Mouse (Mus musculus) MEL (cell line): Measurements from ENCODE around the gene Snx12. TPM values are rescaled to one million over a fixed set of nuclear protein-coding genes. Genes with fewer than 3 reads are reported as not detected.
A peak's percentile ranks its signal among the peaks of the same experiment; 100 is the strongest.

Source experiments
- DNase-seq: peaks from one replicate; pipeline ENCODE4 v3.0.0; 2011; ENCODE audit warnings: low read depth, low spot score
- H3K27ac ChIP-seq: 2 replicates; pipeline ENCODE4 v1.5.1; 2012; ENCODE audit warnings: low read depth, mild to moderate bottlenecking, control low read depth, low read length, moderate library complexity; ENCODE audit not compliant: control insufficient read depth
- H3K27me3 ChIP-seq, 2 experiments: fragments of 150-350 bp in 1 of 2; sonication (generic) in 1 of 2; 2 replicates each; pipeline ENCODE4 v1.6.1; 2012; ENCODE audit warnings: low read length in 2 of 2, mild to moderate bottlenecking in 2 of 2, improper control_type of control experiment in 1 of 2, moderate library complexity in 1 of 2; ENCODE audit not compliant: insufficient read depth in 2 of 2, control insufficient read depth in 1 of 2
- H3K36me3 ChIP-seq, 2 experiments: 2 replicates each; pipeline ENCODE4 v1.6.1; 2012 to 2014; ENCODE audit warnings: low read length in 2 of 2, improper control_type of control experiment in 1 of 2, inconsistent platforms in 1 of 2, mild to moderate bottlenecking in 1 of 2; ENCODE audit not compliant: insufficient read depth in 2 of 2, control insufficient read depth in 1 of 2
- H3K4me1 ChIP-seq, 2 experiments: fragments of 150-350 bp in 1 of 2; sonication (generic) in 1 of 2; 2 replicates each; pipeline ENCODE4 v1.6.1; 2012; ENCODE audit warnings: low read length in 2 of 2, improper control_type of control experiment in 1 of 2, mild to moderate bottlenecking in 1 of 2; ENCODE audit not compliant: insufficient read depth in 2 of 2, control insufficient read depth in 1 of 2
- H3K4me3 ChIP-seq, 2 experiments: fragments of 150-350 bp in 1 of 2; sonication (generic) in 1 of 2; 2 replicates each; pipeline ENCODE4 v1.5.1; 2012; ENCODE audit warnings: low read depth in 2 of 2, low read length in 2 of 2, mild to moderate bottlenecking in 2 of 2, moderate library complexity in 2 of 2, control low read depth in 1 of 2, improper control_type of control experiment in 1 of 2; ENCODE audit not compliant: control insufficient read depth in 1 of 2, insufficient read depth in 1 of 2
- H3K79me2 ChIP-seq: 2 replicates; pipeline ENCODE4 v1.6.1; 2012; ENCODE audit warnings: mild to moderate bottlenecking, low read length, moderate library complexity; ENCODE audit not compliant: control insufficient read depth, poor library complexity, insufficient read depth
- H3K9ac ChIP-seq: 2 replicates; pipeline ENCODE4 v1.6.1; 2012; ENCODE audit warnings: low read depth, mild to moderate bottlenecking, control low read depth, low read length, moderate library complexity; ENCODE audit not compliant: control insufficient read depth, poor library complexity, severe bottlenecking
- H3K9me3 ChIP-seq: fragments of 150-350 bp; sonication (generic); replicated peaks from 2 replicates; pipeline ENCODE4 v1.6.1; 2012; ENCODE audit warnings: mild to moderate bottlenecking, low read length, improper control_type of control experiment, moderate library complexity; ENCODE audit not compliant: insufficient read depth
- BHLHE40 ChIP-seq: IDR thresholded peaks from 2 replicates; pipeline ENCODE4 v1.6.1; 2012; ENCODE audit warnings: low read depth, mild to moderate bottlenecking, inconsistent platforms, low read length, improper control_type of control experiment, borderline replicate concordance
- CHD1 ChIP-seq: IDR thresholded peaks from 2 replicates; pipeline ENCODE4 v1.6.1; 2012; ENCODE audit warnings: low read depth, mild to moderate bottlenecking, inconsistent platforms, low read length, improper control_type of control experiment
- CHD2 ChIP-seq: IDR thresholded peaks from 2 replicates; pipeline ENCODE4 v1.6.1; 2011; ENCODE audit warnings: low read length, improper control_type of control experiment
- CTCF ChIP-seq, 3 experiments: IDR thresholded peaks in 2 of 3; conservative IDR thresholded peaks in 1 of 3; 2 replicates each; pipeline ENCODE4 v1.5.1; 2011 to 2012; ENCODE audit warnings: low read length in 3 of 3, low read depth in 2 of 3, mild to moderate bottlenecking in 2 of 3, improper control_type of control experiment in 1 of 3, inconsistent platforms in 1 of 3, mixed read lengths in 1 of 3, moderate library complexity in 1 of 3; ENCODE audit not compliant: control insufficient read depth in 1 of 3, insufficient read depth in 1 of 3, poor library complexity in 1 of 3, severe bottlenecking in 1 of 3
- E2F4 ChIP-seq: IDR thresholded peaks from 2 replicates; pipeline ENCODE4 v1.6.1; 2011; ENCODE audit warnings: low read depth, low read length, improper control_type of control experiment, borderline replicate concordance
- ELF1 ChIP-seq: IDR thresholded peaks from 2 replicates; pipeline ENCODE4 v1.6.1; 2014; ENCODE audit warnings: low read depth, mild to moderate bottlenecking, inconsistent platforms, low read length, improper control_type of control experiment, moderate library complexity
- EP300 ChIP-seq, 2 experiments: IDR thresholded peaks; 2 replicates each; pipeline ENCODE4 v1.6.1; 2011; ENCODE audit warnings: improper control_type of control experiment in 2 of 2, low read length in 2 of 2, low read depth in 1 of 2, mild to moderate bottlenecking in 1 of 2
- ETS1 ChIP-seq: IDR thresholded peaks from 2 replicates; pipeline ENCODE4 v1.6.1; 2012; ENCODE audit warnings: low read depth, mild to moderate bottlenecking, inconsistent platforms, low read length, improper control_type of control experiment, moderate library complexity
- GABPA ChIP-seq: IDR thresholded peaks from 2 replicates; pipeline ENCODE4 v1.6.1; 2012; ENCODE audit warnings: low read depth, mild to moderate bottlenecking, inconsistent platforms, low read length, improper control_type of control experiment, moderate library complexity
- GATA1 ChIP-seq: IDR thresholded peaks from 2 replicates; pipeline ENCODE4 v1.6.1; 2011; ENCODE audit warnings: low read depth, low read length, improper control_type of control experiment
- HCFC1 ChIP-seq: IDR thresholded peaks from 2 replicates; pipeline ENCODE4 v1.6.1; 2012; ENCODE audit warnings: low read depth, mild to moderate bottlenecking, inconsistent platforms, low read length, improper control_type of control experiment, moderate library complexity
- JUND ChIP-seq: IDR thresholded peaks from 2 replicates; pipeline ENCODE4 v1.6.1; 2011; ENCODE audit warnings: low read depth, mild to moderate bottlenecking, improper control_type of control experiment, low read length
- KAT2A ChIP-seq: conservative IDR thresholded peaks from 2 replicates; pipeline ENCODE4 v1.6.1; 2012; ENCODE audit warnings: low read depth, low read length, improper control_type of control experiment, inconsistent platforms
- MAFK ChIP-seq: IDR thresholded peaks from 2 replicates; pipeline ENCODE4 v1.6.1; 2011; ENCODE audit warnings: low read depth, mild to moderate bottlenecking, low read length, improper control_type of control experiment, borderline replicate concordance
- MAX ChIP-seq: IDR thresholded peaks from 2 replicates; pipeline ENCODE4 v1.6.1; 2011; ENCODE audit warnings: low read length, improper control_type of control experiment
- MAZ ChIP-seq: IDR thresholded peaks from 2 replicates; pipeline ENCODE4 v1.6.1; 2012; ENCODE audit warnings: low read depth, mild to moderate bottlenecking, inconsistent platforms, low read length, improper control_type of control experiment
- MXI1 ChIP-seq: IDR thresholded peaks from 2 replicates; pipeline ENCODE4 v1.6.1; 2011; ENCODE audit warnings: mild to moderate bottlenecking, low read depth, low read length, improper control_type of control experiment
- MYB ChIP-seq: IDR thresholded peaks from 2 replicates; pipeline ENCODE4 v1.6.1; 2011; ENCODE audit warnings: mild to moderate bottlenecking, low read depth, low read length, improper control_type of control experiment
- MYC ChIP-seq: IDR thresholded peaks from 2 replicates; pipeline ENCODE4 v1.6.1; 2011; ENCODE audit warnings: low read depth, mild to moderate bottlenecking, low read length, improper control_type of control experiment, moderate library complexity
- NELFE ChIP-seq: IDR thresholded peaks from 2 replicates; pipeline ENCODE4 v1.6.1; 2011; ENCODE audit warnings: low read depth, low read length, improper control_type of control experiment
- POLR2A ChIP-seq, 2 experiments: IDR thresholded peaks; 2 replicates each; pipeline ENCODE4 v1.6.1; 2011 to 2012; ENCODE audit warnings: low read length in 2 of 2, mild to moderate bottlenecking in 2 of 2, control low read depth in 1 of 2, improper control_type of control experiment in 1 of 2, low read depth in 1 of 2, moderate library complexity in 1 of 2; ENCODE audit not compliant: control insufficient read depth in 1 of 2, insufficient read depth in 1 of 2, poor library complexity in 1 of 2
- POLR2AphosphoS2 ChIP-seq: IDR thresholded peaks from 2 replicates; pipeline ENCODE4 v1.6.1; 2011; ENCODE audit warnings: low read length, improper control_type of control experiment
- POLR2AphosphoS5 ChIP-seq: IDR thresholded peaks from 2 replicates; pipeline ENCODE4 v1.6.1; 2012; ENCODE audit warnings: low read depth, borderline replicate concordance, mild to moderate bottlenecking, inconsistent platforms, low read length, moderate library complexity, mixed read lengths
- RAD21 ChIP-seq: IDR thresholded peaks from 2 replicates; pipeline ENCODE4 v1.6.1; 2011; ENCODE audit warnings: mild to moderate bottlenecking, low read depth, low read length, improper control_type of control experiment
- SMC3 ChIP-seq: IDR thresholded peaks from 2 replicates; pipeline ENCODE4 v1.6.1; 2011; ENCODE audit warnings: low read depth, low read length, improper control_type of control experiment
- TAL1 ChIP-seq: IDR thresholded peaks from 2 replicates; pipeline ENCODE4 v1.6.1; 2012; ENCODE audit warnings: mild to moderate bottlenecking, inconsistent platforms, low read length, moderate library complexity, mixed read lengths
- TBP ChIP-seq: IDR thresholded peaks from 2 replicates; pipeline ENCODE4 v1.8.0; 2011; ENCODE audit warnings: low read depth, low read length, improper control_type of control experiment
- TCF12 ChIP-seq: IDR thresholded peaks from 2 replicates; pipeline ENCODE4 v1.6.1; 2014; ENCODE audit warnings: low read depth, mild to moderate bottlenecking, inconsistent platforms, low read length, improper control_type of control experiment, moderate library complexity
- UBTF ChIP-seq: IDR thresholded peaks from 2 replicates; pipeline ENCODE4 v1.6.1; 2012; ENCODE audit warnings: low read depth, mild to moderate bottlenecking, inconsistent platforms, low read length, improper control_type of control experiment, moderate library complexity, borderline replicate concordance; ENCODE audit not compliant: insufficient read depth
- USF1 ChIP-seq: IDR thresholded peaks from 2 replicates; pipeline ENCODE4 v1.6.1; 2014; ENCODE audit warnings: low read depth, mild to moderate bottlenecking, inconsistent platforms, low read length, improper control_type of control experiment, moderate library complexity
- USF2 ChIP-seq, 2 experiments: IDR thresholded peaks; 2 replicates each; pipeline ENCODE4 v1.6.1; 2011 to 2012; ENCODE audit warnings: improper control_type of control experiment in 2 of 2, low read length in 2 of 2, borderline replicate concordance in 1 of 2, inconsistent platforms in 1 of 2, low read depth in 1 of 2, mild to moderate bottlenecking in 1 of 2; ENCODE audit not compliant: insufficient read depth in 1 of 2
- ZC3H11A ChIP-seq: IDR thresholded peaks from 2 replicates; pipeline ENCODE4 v1.6.1; 2012; ENCODE audit warnings: low read depth, mild to moderate bottlenecking, inconsistent platforms, low read length, improper control_type of control experiment
- ZKSCAN1 ChIP-seq: IDR thresholded peaks from 2 replicates; pipeline ENCODE4 v1.6.1; 2012; ENCODE audit warnings: low read depth, mild to moderate bottlenecking, inconsistent platforms, low read length, improper control_type of control experiment, moderate library complexity
- ZMIZ1 ChIP-seq: IDR thresholded peaks from 2 replicates; pipeline ENCODE4 v1.6.1; 2012; ENCODE audit warnings: low read depth, mild to moderate bottlenecking, inconsistent platforms, low read length, improper control_type of control experiment, moderate library complexity
- ZNF384 ChIP-seq: IDR thresholded peaks from 2 replicates; pipeline ENCODE4 v1.6.1; 2012; ENCODE audit warnings: low read depth, mild to moderate bottlenecking, inconsistent platforms, low read length, improper control_type of control experiment
- polyA plus RNA-seq, 2 experiments: library from polyadenylated mRNA; stranded (reverse) in 1 of 2; unstranded in 1 of 2; fragments of >175 nt in 1 of 2; fragments of >200 nt in 1 of 2; gene quantifications; 2 replicates each; pipeline versions ENCODE4 v1.2.1 to v1.2.4; 2012; ENCODE audit warnings: low replicate concordance in 2 of 2, low read depth in 1 of 2; ENCODE audit not compliant: insufficient read length in 2 of 2, insufficient read depth in 1 of 2, missing spikeins in 1 of 2
- total RNA-seq: library from RNA; depleted of rRNA; stranded (reverse); fragments of 300-350 nt; gene quantifications from 2 replicates; pipeline ENCODE4 v1.2.3, GENCODE M21; 2012; rRNA removed

Snx12 gene
- total RNA-seq = 22.7 and 24.2 TPM in 2 replicates
- 10 to 100 TPM in 1 of 2 experiments, not detected in 1; 32.5 TPM for polyA plus RNA-seq

DNA sequence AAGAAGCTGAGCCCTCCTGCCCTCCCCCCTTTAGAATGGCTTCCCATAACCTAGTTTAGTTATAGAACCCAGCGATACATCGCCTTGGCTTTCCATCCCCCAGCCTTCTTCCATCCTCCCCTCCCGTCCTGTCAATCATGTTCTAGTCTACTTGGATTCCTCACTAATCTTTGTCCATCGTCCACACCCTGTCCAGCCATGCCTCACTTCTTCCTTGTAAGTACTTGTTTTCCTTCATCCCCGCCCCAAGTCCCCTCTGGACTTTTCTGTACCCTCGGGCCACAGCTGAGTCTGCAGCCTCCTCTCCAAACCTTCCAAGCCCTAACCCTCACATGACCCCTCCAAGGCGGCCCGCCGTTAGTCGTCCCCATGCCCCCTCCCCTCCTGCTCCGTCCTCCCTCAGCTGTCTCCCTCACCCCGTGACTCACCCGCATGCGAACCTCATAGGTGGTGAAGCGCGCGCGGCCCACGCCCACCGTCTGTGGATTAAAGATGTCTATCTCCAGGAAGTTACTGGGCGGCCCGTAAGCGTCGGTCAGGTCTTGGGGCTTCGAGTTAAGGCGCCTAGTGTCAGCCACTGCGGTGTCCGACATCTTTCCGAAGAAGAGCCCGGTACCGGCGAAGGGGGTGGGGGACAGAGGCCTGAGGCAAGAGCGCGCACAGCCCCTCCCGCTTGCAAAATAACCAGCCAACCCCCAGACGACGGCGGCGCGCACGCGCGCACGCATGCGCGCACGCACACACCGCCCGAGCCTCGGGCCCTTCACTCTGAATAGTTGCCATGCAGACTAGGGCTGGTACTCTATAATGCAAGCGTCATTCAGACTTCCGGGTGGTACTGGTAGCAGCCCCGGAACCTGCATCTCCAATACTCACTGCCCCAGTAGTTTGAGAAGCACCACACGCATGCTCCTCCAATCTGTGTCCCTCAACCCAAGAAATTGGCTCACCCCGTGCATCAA lies at the start of gene Snx12:
TSS of gene Snx12 (minus strand) at position 730 of the 962 bp plus-strand sequence.
- Histone ChIP-seq H3K27me3 (no peaks in the 10 kb centered on the region), H3K4me1 (peaks cover 0 to 3% of the 10 kb centered on the region in 2 experiments; a peak in 1 of 4 replicates), H3K4me3 (peak within 1 kb of the TSS; percentile 70 to 72), H3K9me3 (no peaks in the 10 kb centered on the region), H3K79me2 (peaks cover 8% of the 10 kb centered on the region), H3K9ac (peak within 1 kb of the TSS; percentile 82), H3K27ac (peak within 1 kb of the TSS; percentile 56), H3K36me3 (peaks cover 0 to 9% of the 10 kb centered on the region in 2 experiments; a peak in 2 of 4 replicates)
- DNase-seq = peak; percentile 90
- TF ChIP-seq ZKSCAN1 (no peak), TBP (peak; percentile 66; the same call in 1 of the 2 replicates), UBTF (no peak), CTCF (IDR thresholded peaks at IDR 0.05 in 2 of 3, conservative IDR thresholded peaks at IDR 0.05 in 1 of 3; ENCODE audit: control insufficient read depth in 1 of 3, insufficient read depth in 1 of 3, low read depth in 2 of 3, low read length in 3 of 3, poor library complexity in 1 of 3, severe bottlenecking in 1 of 3) (no peak), ZNF384 (no peak), E2F4 (no peak), MAFK (no peak), TCF12 (peak; percentile 37; the same call in 1 of the 2 replicates), JUND (peak; percentile 86), POLR2A (IDR thresholded peaks at IDR 0.05; ENCODE audit: control insufficient read depth in 1 of 2, insufficient read depth in 1 of 2, low read depth in 1 of 2, low read length in 2 of 2, poor library complexity in 1 of 2) (peak; percentile 44 to 61; a peak in 1 of 4 replicates), SMC3 (no peak), MXI1 (peak; percentile 68), GATA1 (no peak), BHLHE40 (no peak), KAT2A (peak; percentile 79), EP300 (IDR thresholded peaks at IDR 0.05; ENCODE audit: low read depth in 1 of 2, low read length in 2 of 2) (peak in 1 of 2 experiments; percentile 34; a peak in 1 of 4 replicates), TAL1 (no peak), ZMIZ1 (0 out of 2 replicates have a peak, but pooled peaks have one; percentile 47), GABPA (no peak), ETS1 (peak; percentile 39; the same call in 1 of the 2 replicates), RAD21 (no peak), MAZ (peak; percentile 71; the same call in 1 of the 2 replicates), ZC3H11A (no peak), POLR2AphosphoS2 (no peak), USF1 (peak; percentile 75), USF2 (IDR thresholded peaks at IDR 0.05; ENCODE audit: borderline replicate concordance in 1 of 2, insufficient read depth in 1 of 2, low read depth in 1 of 2, low read length in 2 of 2) (no peak), POLR2AphosphoS5 (no peak), MAX (peak; percentile 64), ELF1 (peak; percentile 89), CHD2 (no peak), HCFC1 (peak; percentile 89), MYB (no peak), CHD1 (no peak), MYC (peak; percentile 55; the same call in 1 of the 2 replicates), NELFE (peak; percentile 68)
